Mouse (Mus musculus): ENCODE measurements at regions not wholly inside any gene's neighbourhood (a gene's known extent, or its start where the extent isn't known, plus 50 kb on each side); places are given as distances from the start of the nearest gene placed in this dataset.

DNA sequence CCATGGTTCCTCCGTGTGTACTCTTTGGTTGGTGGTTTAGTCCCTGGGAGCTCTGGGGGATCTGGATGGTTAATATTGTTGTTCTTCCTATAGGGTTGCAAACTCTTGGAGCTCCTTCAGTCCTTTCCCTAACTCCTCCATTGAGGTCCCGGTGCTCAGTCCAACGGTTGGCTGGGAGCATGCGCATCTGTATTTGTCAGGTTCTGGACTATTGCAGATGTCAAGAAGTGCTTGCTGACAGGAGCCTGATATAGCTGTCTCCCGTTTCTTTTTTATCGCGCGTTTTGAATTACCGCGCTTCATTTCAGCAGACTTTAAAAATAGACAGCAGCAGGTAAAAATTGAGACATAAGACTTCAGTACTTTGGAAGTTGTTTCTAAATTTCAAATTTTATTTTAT, 518.3 kb upstream of the Adgrl2 start:
- intact Hi-C loops (cut with DNase I) = no loop called here
- DNase-seq = no peak

DNA sequence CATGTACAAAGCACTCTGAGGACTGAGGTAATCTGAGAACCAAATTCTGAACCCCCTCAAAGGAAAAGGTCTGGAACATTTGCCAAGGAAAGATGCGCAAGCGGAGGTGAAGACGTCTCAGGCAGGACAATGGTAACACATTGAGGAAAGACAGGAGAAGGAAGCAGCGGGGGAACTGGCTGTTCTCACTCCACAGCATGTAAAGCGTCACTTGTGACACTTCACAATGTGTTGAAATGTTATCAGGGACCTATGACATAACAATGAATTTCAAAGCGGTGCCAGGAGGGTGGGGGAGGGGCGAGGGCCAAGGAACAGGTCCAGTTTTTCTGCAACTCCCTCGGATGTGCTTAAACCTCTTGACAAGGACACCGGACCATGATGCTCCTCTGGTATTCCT, 515.3 kb upstream of the Adgrl2 start:
- no peak for DNase-seq
- intact Hi-C loops (cut with DNase I) = no loop called here

DNA sequence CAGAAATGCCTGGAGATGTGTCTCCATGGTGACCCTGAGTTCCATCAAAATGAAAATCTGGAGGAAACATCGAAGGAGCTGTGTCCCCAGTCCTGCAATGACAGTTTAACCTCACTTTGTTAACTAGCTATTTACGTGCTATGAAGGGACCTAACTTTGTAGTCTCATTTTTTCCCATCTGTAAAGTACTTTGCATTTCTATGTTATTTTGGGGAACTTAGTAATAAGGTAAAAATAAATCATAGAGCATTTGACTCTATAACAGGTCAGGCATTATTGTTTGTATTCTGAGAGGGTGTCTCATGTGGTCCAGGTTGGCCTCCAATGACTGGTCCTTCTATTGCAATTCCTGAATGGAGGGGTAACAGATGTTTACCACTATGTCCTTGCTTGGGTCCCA, 513.6 kb upstream of the Adgrl2 start:
- no peak for DNase-seq
- intact Hi-C loops (cut with DNase I) = no loop called here

DNA sequence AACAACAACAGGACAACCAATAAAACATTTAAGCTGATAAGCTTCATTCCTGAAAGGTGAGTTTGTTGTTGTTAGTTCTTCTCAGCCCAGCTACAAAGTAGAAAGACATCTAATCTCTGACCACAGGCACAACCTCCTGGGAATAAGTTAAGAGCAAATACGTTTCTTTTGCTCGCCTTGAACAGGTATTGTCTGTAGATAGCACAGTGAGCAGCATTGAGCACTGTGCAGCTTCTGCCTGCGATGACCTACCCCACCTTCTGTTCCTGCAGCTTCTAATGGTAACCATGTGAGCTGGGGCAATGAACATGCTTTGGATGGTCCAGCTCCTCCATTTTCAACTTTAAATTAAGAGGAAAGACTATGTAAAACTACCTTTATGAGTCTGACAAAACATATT, 509.8 kb upstream of the Adgrl2 start:
- intact Hi-C loops (cut with DNase I) = no loop called here
- DNase-seq = no peak

- intact Hi-C loops (cut with DNase I) = no loop called here
- no peak for DNase-seq
These were observed 508.4 kb upstream of the Adgrl2 start for GRCm38 (mm10) chr3:149498765-149499164.

- DNase-seq = no peak
- intact Hi-C loops (cut with DNase I) = no loop called here
These were observed 506.6 kb upstream of the Adgrl2 start for GRCm38 (mm10) chr3:149496829-149497471.

- intact Hi-C loops (cut with DNase I) = no loop called here
- no peak for DNase-seq
These were observed 505.8 kb upstream of the Adgrl2 start for GRCm38 (mm10) chr3:149496122-149496521.

DNA sequence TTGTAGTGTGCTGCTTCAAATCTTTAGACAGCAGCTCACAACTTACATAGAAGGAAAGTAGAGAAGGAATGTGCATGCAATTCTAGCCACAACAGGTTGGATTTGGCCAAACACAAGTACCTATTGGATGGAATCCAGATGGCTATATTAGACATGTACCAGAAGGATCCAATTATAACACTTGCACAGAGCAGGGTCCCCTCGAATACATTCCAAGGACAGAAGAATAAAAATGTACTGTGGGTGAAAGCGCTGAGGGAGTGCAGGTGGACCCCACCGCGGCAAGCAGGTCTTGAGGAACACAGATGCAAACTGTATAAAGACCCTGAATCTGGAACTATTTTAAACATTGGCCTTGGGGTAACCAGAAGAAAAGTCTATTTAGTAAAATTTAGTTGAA, 497.8 kb upstream of the Adgrl2 start:
- no peak for DNase-seq
- intact Hi-C loops (cut with DNase I) = no loop called here

GRCm38 (mm10) chr3:149485406-149485805, 495.1 kb upstream of the Adgrl2 start:
- intact Hi-C loops (cut with DNase I) = no loop called here
- no peak for DNase-seq

- intact Hi-C loops (cut with DNase I) = no loop called here
- no peak for DNase-seq
These were observed 494.0 kb upstream of the Adgrl2 start for GRCm38 (mm10) chr3:149484319-149484718.

GRCm38 (mm10) chr3:149476151-149476550, 485.8 kb upstream of the Adgrl2 start:
- DNase-seq = no peak
- intact Hi-C loops (cut with DNase I) = no loop called here

- intact Hi-C loops (cut with DNase I) = loop anchor here (2.0 kb wide), 1 partner anchor 60 kb away; no protein-coding TSS in a partner anchor
- no peak for DNase-seq
These were observed 476.6 kb upstream of the Adgrl2 start for GRCm38 (mm10) chr3:149466973-149467372.

DNA sequence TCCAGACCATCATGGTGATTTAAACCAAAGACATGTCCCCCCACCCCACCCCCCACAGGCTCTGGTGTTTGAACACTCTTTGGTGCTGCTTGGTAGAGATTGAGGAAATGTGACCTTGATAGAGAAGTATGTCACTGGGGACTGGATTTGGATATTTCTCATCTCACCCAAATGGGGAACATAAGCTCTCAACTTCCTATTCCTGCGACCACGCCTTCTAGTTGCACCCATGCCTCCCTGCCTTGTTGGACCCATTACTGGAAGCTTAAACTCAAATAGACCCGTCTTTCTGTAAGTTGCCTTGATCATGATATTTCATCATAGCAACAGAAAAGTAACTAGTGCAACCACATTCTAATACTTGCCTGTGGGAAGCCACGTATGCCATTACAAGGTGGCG, 474.2 kb upstream of the Adgrl2 start:
- intact Hi-C loops (cut with DNase I) = no loop called here
- DNase-seq = no peak

- intact Hi-C loops (cut with DNase I) = no loop called here
- no peak for DNase-seq
These were observed 471.8 kb upstream of the Adgrl2 start for GRCm38 (mm10) chr3:149462121-149462541.

DNA sequence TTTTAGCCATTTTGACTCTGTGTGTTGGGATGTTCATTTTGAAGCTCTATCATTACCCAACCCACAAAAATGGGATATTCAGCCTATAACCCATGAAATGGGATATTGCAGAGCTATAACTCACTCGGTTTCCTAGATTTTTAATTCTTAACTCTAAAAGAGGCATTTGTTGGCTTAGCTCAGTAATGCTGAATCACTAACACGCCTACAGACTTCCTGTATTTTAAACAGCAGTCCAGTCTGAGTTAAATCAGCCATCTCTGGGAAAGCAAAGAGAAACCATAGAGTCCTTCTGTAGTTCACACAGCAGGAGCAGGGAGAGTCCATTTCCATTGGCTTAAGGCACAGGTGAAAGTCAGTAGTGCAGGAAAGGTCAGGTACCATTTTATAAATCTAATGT, 471.3 kb upstream of the Adgrl2 start:
- intact Hi-C loops (cut with DNase I) = no loop called here
- DNase-seq = no peak

DNA sequence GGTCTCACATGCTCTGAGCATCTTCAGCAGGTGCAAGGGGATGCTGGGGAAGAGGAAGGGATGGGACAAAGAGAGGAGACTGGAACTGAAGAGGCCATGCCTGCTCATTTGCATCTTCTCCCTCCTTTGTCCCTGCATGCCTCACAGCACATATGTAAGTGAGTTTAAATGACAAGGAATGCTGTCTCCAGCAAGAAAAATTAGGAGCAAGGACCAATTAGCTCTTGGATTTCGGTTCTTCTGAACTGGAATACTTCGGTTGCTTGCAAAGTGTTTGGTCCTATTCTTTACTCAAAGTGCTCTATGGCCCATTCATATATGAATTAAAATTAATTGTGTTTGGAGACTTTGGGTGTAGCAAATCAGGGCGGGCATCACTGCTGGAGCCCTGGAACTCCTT, 459.0 kb upstream of the Adgrl2 start:
- intact Hi-C loops (cut with DNase I) = loop anchor here (10.0 kb wide), 1 partner anchor 195 kb away; no protein-coding TSS in a partner anchor
- no peak for DNase-seq

- no peak for DNase-seq
- intact Hi-C loops (cut with DNase I) = loop anchor here (2.0 to 10.0 kb wide), 2 partner anchors 191 to 457 kb away; no protein-coding TSS in a partner anchor
These were observed 455.7 kb upstream of the Adgrl2 start for GRCm38 (mm10) chr3:149445991-149446564.

DNA sequence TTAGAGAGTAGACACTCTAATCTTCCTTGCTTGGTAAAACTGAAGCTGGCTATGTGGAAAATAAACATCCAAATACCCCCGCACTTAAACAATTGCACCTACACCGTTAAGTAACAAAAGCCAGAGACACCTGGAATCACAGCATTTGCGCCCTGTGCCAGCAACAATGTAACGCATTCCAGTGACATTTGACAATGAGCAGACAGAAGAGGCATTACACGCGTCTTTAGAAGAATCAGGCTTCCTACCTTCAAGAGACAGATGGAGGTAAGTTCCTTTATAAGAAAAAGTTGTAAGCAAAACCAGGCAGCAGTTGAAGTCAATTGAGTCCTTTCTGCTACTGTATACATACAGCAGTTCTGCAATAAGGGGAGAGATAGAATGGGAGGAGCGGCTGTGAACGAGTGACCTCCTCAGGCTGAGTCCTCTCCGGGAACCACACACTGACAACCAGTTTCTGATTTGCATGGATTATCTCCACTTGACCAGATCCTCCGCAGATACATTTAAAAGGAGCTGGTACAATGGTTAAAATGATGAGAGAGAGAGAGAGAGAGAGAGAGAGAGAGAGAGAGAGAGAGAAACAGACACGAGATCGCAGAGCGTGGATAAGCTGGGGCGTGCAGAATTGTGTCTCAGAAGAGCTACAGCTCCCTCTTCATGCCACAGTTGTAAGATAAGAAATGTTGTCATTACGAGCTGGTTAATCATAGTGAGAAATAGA, 454.7 kb upstream of the Adgrl2 start:
- intact Hi-C loops (cut with DNase I) = loop anchor here (2.0 to 10.0 kb wide), 2 partner anchors 190 to 456 kb away; no protein-coding TSS in a partner anchor
- DNase-seq = peak; percentile 21

DNA sequence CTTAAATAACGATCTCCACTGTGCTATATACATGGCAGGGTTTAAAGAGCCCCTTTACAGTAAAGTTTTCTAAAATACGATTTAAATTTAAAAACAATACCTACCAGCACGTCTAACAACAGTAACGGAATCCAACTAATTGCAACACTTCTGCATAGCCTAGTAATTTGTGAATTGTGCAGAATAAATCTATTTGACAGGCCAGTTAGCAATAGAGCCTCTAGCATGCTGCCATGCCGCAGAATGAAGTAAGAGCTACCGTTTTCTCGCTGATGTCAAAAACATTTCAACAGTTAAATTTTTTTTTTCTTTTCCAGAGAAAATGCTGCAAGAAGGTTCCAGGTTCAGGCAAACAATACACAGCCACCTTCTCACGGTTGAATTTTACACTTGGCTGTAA, 454.0 kb upstream of the Adgrl2 start:
- intact Hi-C loops (cut with DNase I) = loop anchor here (2.0 to 10.0 kb wide), 2 partner anchors 190 to 456 kb away; no protein-coding TSS in a partner anchor
- no peak for DNase-seq

DNA sequence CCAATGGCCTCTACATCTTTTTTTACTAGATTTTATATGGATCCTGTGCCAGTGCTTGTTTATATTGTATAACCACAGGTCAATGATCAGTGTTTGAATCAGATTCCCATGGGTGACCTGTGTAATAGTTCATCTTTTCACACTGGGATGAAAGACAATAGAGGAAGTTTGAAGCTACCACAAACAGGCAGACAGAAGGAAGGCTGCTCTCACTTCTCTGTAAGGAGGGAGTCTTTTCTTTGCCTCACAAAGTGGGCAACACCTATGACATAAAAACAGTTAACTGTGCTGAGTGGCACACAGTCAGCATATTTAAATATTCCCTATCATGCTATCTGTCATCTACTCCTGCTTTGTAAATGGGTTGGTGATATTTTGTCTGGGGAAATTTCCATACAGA, 450.9 kb upstream of the Adgrl2 start:
- intact Hi-C loops (cut with DNase I) = loop anchor here (10.0 kb wide), 1 partner anchor 186 kb away; no protein-coding TSS in a partner anchor
- DNase-seq = no peak

DNA sequence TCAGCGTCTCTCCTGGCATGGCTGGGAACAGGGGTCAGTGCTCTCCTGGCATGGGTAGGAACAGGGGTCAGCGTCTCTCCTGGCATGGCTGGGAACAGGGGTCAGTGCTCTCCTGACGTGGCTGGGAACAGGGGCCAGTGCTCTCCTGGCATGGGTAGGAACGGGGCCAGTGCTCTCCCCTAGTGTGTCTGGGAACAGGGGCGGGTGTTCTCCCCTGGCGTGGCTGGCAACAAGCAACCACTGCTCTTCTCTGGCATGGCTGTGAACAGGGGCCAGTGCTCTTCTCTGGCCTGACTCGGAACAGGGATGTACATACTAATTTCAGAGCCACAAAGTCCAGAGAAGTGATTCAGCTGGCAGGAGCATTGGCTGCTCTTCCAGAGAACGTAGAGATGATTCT, 447.4 kb upstream of the Adgrl2 start:
- DNase-seq = no peak
- intact Hi-C loops (cut with DNase I) = no loop called here

GRCm38 (mm10) chr3:149436944-149437343, 446.6 kb upstream of the Adgrl2 start:
- intact Hi-C loops (cut with DNase I) = no loop called here
- no peak for DNase-seq
